Mouse (Mus musculus): ENCODE measurements around the gene Kmt5a. TPM values are rescaled to one million over a fixed set of nuclear protein-coding genes. Genes with fewer than 3 reads are reported as not detected.

Gene Kmt5a
- 10 to 100 TPM; 60.9 to 74.6 TPM for total RNA-seq (2021)
- long read RNA-seq, experiment 1, transcript Kmt5a-202 (7 exons, 1,425 nt), result major isoform, 30 of 58 reads
- long read RNA-seq, experiment 1, partial matches to known transcripts, result 9 of 58 reads
- long read RNA-seq, experiment 1, other reads (novel, unspliced or antisense), result 8 of 58 reads
- long read RNA-seq, experiment 2, transcript Kmt5a-202 (7 exons, 1,425 nt), result major isoform, 36 of 56 reads
- long read RNA-seq, experiment 2, partial matches to known transcripts, result 10 of 56 reads
- long read RNA-seq, experiment 2, other reads (novel, unspliced or antisense), result 5 of 56 reads

GRCm38 (mm10) chr5:124439447-124440093, at the start of gene Kmt5a:
TSS of gene Kmt5a (plus strand) at chr5:124439930.
- DNase-seq (ENCODE audit: extremely low spot score in 1 of 2, low spot score in 2 of 2), result peak; percentile 93
- intact Hi-C loops (cut with DNase I), result loop anchor here (10.0 kb wide), 1 partner anchor 425 kb away; the partner anchor contains the start of genes Ccdc92 and Zfp664

GRCm38 (mm10) chr5:124392412-124392811, 47.3 kb upstream of the Kmt5a start:
- TF ChIP-seq CTCF (IDR thresholded peaks at IDR 0.05), result no peak
- no peak for DNase-seq (ENCODE audit: extremely low spot score in 1 of 2, low spot score in 2 of 2)
- intact Hi-C loops (cut with DNase I), result no loop called here
- Histone ChIP-seq H3K27ac (no peak overlapping the region), H3K4me3 (no peak overlapping the region)

More at GRCm38 (mm10) chr5:124439447-124440093, at the start of gene Kmt5a:
- H3K4me3 ChIP-seq, result peak within 1 kb of the TSS; percentile 68
- no peak; the same call in 1 of the 2 replicates for TF ChIP-seq CTCF (IDR thresholded peaks at IDR 0.05)
- H3K27ac ChIP-seq, result peak within 1 kb of the TSS; percentile 85

- no peak for DNase-seq (ENCODE audit: extremely low spot score in 1 of 2, low spot score in 2 of 2)
- Histone ChIP-seq H3K27ac (no peak overlapping the region), H3K4me3 (no peak overlapping the region)
- intact Hi-C loops (cut with DNase I), result no loop called here
- no peak for TF ChIP-seq CTCF (IDR thresholded peaks at IDR 0.05)
Observed at GRCm38 (mm10) chr5:124393726-124394125, 46.0 kb upstream of the Kmt5a start.

GRCm38 (mm10) chr5:124410808-124411207, 28.9 kb upstream of the Kmt5a start:
- Histone ChIP-seq H3K27ac (no peak overlapping the region), H3K4me3 (no peak overlapping the region)
- peak; percentile 16; the same call in 1 of the 2 replicates for TF ChIP-seq CTCF (IDR thresholded peaks at IDR 0.05)
- intact Hi-C loops (cut with DNase I), result no loop called here
- no peak for DNase-seq (ENCODE audit: extremely low spot score in 1 of 2, low spot score in 2 of 2)

GRCm38 (mm10) chr5:124412163-124412562, 27.6 kb upstream of the Kmt5a start:
- Histone ChIP-seq H3K4me3 (no peak overlapping the region), H3K27ac (no peak overlapping the region)
- TF ChIP-seq CTCF (IDR thresholded peaks at IDR 0.05), result no peak
- no peak for DNase-seq (ENCODE audit: extremely low spot score in 1 of 2, low spot score in 2 of 2)
- intact Hi-C loops (cut with DNase I), result no loop called here

- Histone ChIP-seq H3K27ac (no peak overlapping the region), H3K4me3 (no peak overlapping the region)
- intact Hi-C loops (cut with DNase I), result no loop called here
- TF ChIP-seq CTCF (IDR thresholded peaks at IDR 0.05), result no peak
- DNase-seq (ENCODE audit: extremely low spot score in 1 of 2, low spot score in 2 of 2), result no peak
Observed at GRCm38 (mm10) chr5:124418903-124419302, 20.8 kb upstream of the Kmt5a start.

- Histone ChIP-seq H3K27ac (no peak overlapping the region), H3K4me3 (no peak overlapping the region)
- no peak for TF ChIP-seq CTCF (IDR thresholded peaks at IDR 0.05)
- no peak for DNase-seq (ENCODE audit: extremely low spot score in 1 of 2, low spot score in 2 of 2)
- intact Hi-C loops (cut with DNase I), result no loop called here
Observed at GRCm38 (mm10) chr5:124421786-124422185, 17.9 kb upstream of the Kmt5a start.

- Histone ChIP-seq H3K27ac (peak overlapping the region; percentile 91), H3K4me3 (peak overlapping the region; percentile 77)
- intact Hi-C loops (cut with DNase I), result loop anchor here (1.0 kb wide), 1 partner anchor 115 kb away; no protein-coding TSS in a partner anchor
- no peak for TF ChIP-seq CTCF (IDR thresholded peaks at IDR 0.05)
- no peak for DNase-seq (ENCODE audit: extremely low spot score in 1 of 2, low spot score in 2 of 2)
Observed at GRCm38 (mm10) chr5:124424200-124424722, 15.5 kb upstream of the Kmt5a start.

- peak; percentile 26 to 28 for DNase-seq (ENCODE audit: extremely low spot score in 1 of 2, low spot score in 2 of 2)
- TF ChIP-seq CTCF (IDR thresholded peaks at IDR 0.05), result no peak
- intact Hi-C loops (cut with DNase I), result loop anchor here (1.0 kb wide), 1 partner anchor 114 kb away; no protein-coding TSS in a partner anchor
- Histone ChIP-seq H3K27ac (peak overlapping the region; percentile 91), H3K4me3 (peak overlapping the region; percentile 77)
Observed at GRCm38 (mm10) chr5:124424723-124425411, 14.9 kb upstream of the Kmt5a start.

GRCm38 (mm10) chr5:124425412-124426259, 14.1 kb upstream of the Kmt5a start, which contains the start of gene Sbno1:
TSS of gene Sbno1 (minus strand) at chr5:124426001.
- H3K4me3 ChIP-seq, result peak within 1 kb of the TSS; percentile 77
- intact Hi-C loops (cut with DNase I), result no loop called here
- H3K27ac ChIP-seq, result peak within 1 kb of the TSS; percentile 98
- TF ChIP-seq CTCF (IDR thresholded peaks at IDR 0.05), result peak; percentile 14; the same call in 1 of the 2 replicates
- DNase-seq (ENCODE audit: extremely low spot score in 1 of 2, low spot score in 2 of 2), result peak; percentile 87 to 90
